Mouse (Mus musculus) stomach, embryonic 16.5 days (tissue): ENCODE results near the gene Gm45837. TPM values are rescaled to one million over a fixed set of nuclear protein-coding genes. Genes with fewer than 3 reads are reported as not detected.

Experiments
- ATAC-seq: fragments of 200-750 bp; cut with Nextera tagmentation; 2 replicates; pipeline ENCODE4 v1.8.0; 2017; ENCODE audit warnings: moderate number of reproducible peaks, moderate TSS enrichment; ENCODE audit not compliant: insufficient read depth, low FRiP score
- H3K27ac ChIP-seq: fragments of 300-500 bp; sonication (generic); 2 replicates; pipeline ENCODE4 v1.5.1; 2014; ENCODE audit warnings: low read length
- H3K27me3 ChIP-seq: fragments of 300-500 bp; sonication (generic); 2 replicates; pipeline ENCODE4 v1.6.1; 2014; ENCODE audit warnings: low read length, control low read depth, mixed read lengths; ENCODE audit not compliant: control insufficient read depth, insufficient read depth
- H3K36me3 ChIP-seq: fragments of 300-500 bp; sonication (generic); 2 replicates; pipeline ENCODE4 v1.6.1; 2014; ENCODE audit warnings: low read length; ENCODE audit not compliant: control insufficient read depth, insufficient read depth
- H3K4me1 ChIP-seq: fragments of 300-500 bp; sonication (generic); 2 replicates; pipeline ENCODE4 v1.6.1; 2014; ENCODE audit warnings: low read length, control low read depth, mixed read lengths; ENCODE audit not compliant: control insufficient read depth, insufficient read depth
- H3K4me2 ChIP-seq: fragments of 300-500 bp; sonication (generic); 2 replicates; pipeline ENCODE4 v1.6.1; 2014; ENCODE audit warnings: low read depth, low read length, mixed read lengths
- H3K4me3 ChIP-seq: fragments of 300-500 bp; sonication (generic); replicated peaks from 2 replicates; pipeline ENCODE4 v1.5.1; 2014; ENCODE audit warnings: mild to moderate bottlenecking, low read length
- H3K9ac ChIP-seq: fragments of 300-500 bp; sonication (generic); 2 replicates; pipeline ENCODE4 v1.6.1; 2014; ENCODE audit warnings: low read length
- H3K9me3 ChIP-seq: fragments of 300-500 bp; sonication (generic); replicated peaks from 2 replicates; pipeline ENCODE4 v1.6.1; 2016; ENCODE audit warnings: low read length, control low read depth; ENCODE audit not compliant: control insufficient read depth
- WGBS: fragments of 180-500 bp; shearing (Covaris S2); extraction: QIAGEN DNeasy Blood & Tissue Kit; methylation state at CpG from one replicate; pipeline ENCODE4 v1.1.7; 2014; 5-methylcytosine and 5-hydroxymethylcytosine counted together
- polyA plus RNA-seq: library from polyadenylated mRNA; unstranded; fragments of >200 nt; fragmentation: Nextera tagmentation; extraction: Ambion mirVana; gene quantifications from 2 replicates; pipeline ENCODE4 v1.2.1, GENCODE M21; 2015

The Gm45837 gene
- polyA plus RNA-seq, 1 experiment from 2014 or later, result 5.4 TPM

DNA sequence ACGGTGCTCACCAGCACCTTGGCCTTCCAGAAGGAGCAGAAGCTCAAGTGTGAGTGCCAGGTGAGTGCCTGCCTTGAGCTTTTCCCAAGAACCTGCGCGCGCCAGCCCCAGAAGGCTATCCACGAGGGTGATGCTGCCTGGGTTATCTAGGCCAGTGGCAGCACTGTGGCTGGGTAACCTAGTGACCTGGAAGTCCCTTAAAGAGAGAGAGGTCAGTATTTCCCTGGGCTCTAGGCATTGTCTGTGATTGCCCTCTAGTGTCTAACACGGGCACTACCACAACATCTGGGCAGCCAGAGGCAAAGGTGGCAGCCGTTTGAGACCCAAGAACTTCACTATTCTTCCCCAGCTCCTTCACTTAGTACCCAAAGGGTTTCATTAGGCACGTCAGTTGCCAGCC lies 92.7 kb downstream of the Gm45837 start:
- Histone ChIP-seq H3K4me2 (no peak overlapping the region), H3K9ac (no peak overlapping the region), H3K27me3 (0 out of 2 replicates have a peak, but pooled peaks cover 5% of the 10 kb centered on the region), H3K36me3 (no peaks in the 10 kb centered on the region), H3K9me3 (no peaks in the 10 kb centered on the region), H3K27ac (no peak overlapping the region), H3K4me1 (no peaks in the 10 kb centered on the region), H3K4me3 (no peak overlapping the region)
- ATAC-seq, result no peak
- WGBS, result 24% methylated on average over 8 of the region's 8 CpGs

DNA sequence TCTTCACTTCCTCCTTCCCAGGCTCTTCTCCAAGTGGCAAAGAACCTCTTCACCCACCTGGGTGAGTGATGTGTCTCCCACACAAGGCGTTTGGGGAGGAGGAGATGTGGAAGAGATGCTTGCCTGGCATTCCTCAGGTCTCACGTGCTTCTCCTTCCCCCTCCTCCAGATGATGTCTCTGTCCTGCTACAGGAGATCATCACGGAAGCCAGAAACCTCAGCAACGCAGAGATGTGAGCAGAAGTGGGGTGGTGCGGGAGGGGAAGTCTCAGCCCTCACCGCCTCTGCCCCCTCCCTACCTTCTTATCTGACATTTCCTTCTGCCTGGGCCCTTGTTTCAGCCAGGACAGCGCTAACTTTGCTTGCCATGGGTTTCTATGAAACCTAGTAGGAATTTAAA lies 93.1 kb downstream of the Gm45837 start:
- H3K9me3 ChIP-seq, result no peaks in the 10 kb centered on the region
- no peak for ATAC-seq
- H3K4me2 ChIP-seq, result no peak overlapping the region

DNA sequence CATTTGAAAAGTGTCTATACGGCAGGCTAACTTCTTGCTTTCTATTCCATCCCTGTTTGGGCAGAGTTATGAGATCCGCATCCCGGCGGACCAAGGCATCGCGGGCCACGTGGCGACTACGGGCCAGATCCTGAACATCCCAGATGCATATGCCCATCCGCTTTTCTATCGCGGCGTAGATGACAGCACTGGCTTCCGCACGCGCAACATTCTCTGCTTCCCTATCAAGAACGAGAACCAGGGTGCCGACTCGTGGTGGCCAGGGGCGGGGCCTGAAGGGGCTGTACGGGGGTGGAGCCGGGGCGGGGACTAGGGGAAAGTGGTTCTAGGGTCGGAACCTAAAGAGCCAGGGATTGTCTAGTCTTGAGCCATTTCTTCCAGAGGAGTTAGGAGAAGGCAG lies 93.8 kb downstream of the Gm45837 start:
- Histone ChIP-seq H3K9me3 (no peaks in the 10 kb centered on the region), H3K4me2 (peak overlapping the region; percentile 56), H3K27ac (no peak overlapping the region), H3K27me3 (0 out of 2 replicates have a peak, but pooled peaks cover 5% of the 10 kb centered on the region), H3K36me3 (no peaks in the 10 kb centered on the region), H3K9ac (0 out of 2 replicates have a peak overlapping the region, but pooled peaks have one; percentile 52), H3K4me3 (peak overlapping the region; percentile 38), H3K4me1 (no peaks in the 10 kb centered on the region)
- 7% methylated on average over 24 of the region's 24 CpGs for WGBS
- no peak for ATAC-seq

More for the DNA sequence above, 93.1 kb downstream of the Gm45837 start:
- Histone ChIP-seq H3K27me3 (0 out of 2 replicates have a peak, but pooled peaks cover 5% of the 10 kb centered on the region), H3K36me3 (no peaks in the 10 kb centered on the region), H3K9ac (no peak overlapping the region), H3K4me3 (no peak overlapping the region), H3K4me1 (no peaks in the 10 kb centered on the region), H3K27ac (no peak overlapping the region)
- 39% methylated on average over 7 of the region's 7 CpGs for WGBS

DNA sequence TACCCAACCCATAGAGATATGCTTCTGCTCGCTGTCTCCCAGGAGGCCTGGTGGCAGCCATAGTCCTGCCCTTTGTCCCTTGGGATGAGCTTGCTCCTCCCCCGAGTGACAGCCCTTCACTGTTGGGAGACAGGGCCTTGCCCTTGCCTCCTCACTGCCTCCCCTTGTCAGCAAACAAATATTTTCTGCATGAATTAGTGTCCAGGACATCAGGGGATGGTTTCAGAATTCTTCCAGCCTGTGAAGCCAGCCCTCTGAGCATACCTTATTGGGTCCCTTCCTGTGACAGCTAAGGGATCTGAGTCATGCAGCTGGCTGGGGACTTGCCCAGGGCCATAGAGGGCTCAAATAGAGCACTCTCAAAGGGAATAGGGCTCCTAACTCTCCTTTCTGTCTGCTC lies 98.5 kb downstream of the Gm45837 start:
- no peak overlapping the region for H3K4me3 ChIP-seq
- H3K9ac ChIP-seq, result no peak overlapping the region
- 0 out of 2 replicates have a peak, but pooled peaks cover 5% of the 10 kb centered on the region for H3K27me3 ChIP-seq
- no peak overlapping the region for H3K27ac ChIP-seq
- no peak for ATAC-seq
- WGBS, result 58% methylated on average over 2 of the region's 2 CpGs
- H3K36me3 ChIP-seq, result no peaks in the 10 kb centered on the region
- H3K4me2 ChIP-seq, result no peak overlapping the region
- H3K4me1 ChIP-seq, result no peaks in the 10 kb centered on the region
- no peaks in the 10 kb centered on the region for H3K9me3 ChIP-seq

DNA sequence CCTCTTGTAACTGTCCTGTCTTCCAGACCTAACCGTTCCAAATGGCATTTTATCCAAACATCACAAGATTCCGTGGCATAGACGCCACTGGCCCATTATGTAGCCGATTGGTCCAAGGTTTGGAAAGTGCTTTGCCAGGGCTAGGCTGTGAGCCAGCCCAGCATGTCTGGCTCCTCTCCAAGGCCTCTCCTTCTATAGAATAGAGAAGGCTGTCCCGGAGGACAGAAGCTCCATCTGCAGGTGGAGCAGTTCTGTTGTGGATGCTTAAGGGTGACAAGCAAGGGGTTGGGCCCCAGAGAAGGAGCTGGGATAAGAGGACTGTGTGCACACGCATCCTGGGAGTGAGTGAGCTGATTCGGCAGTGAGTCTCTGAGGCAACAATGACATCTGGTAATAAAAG lies 103.0 kb downstream of the Gm45837 start:
- no peaks in the 10 kb centered on the region for H3K4me1 ChIP-seq
- no peak for ATAC-seq
- WGBS, result 65% methylated on average over 7 of the region's 7 CpGs
- no peak overlapping the region for H3K4me3 ChIP-seq
- H3K36me3 ChIP-seq, result no peaks in the 10 kb centered on the region
- no peaks in the 10 kb centered on the region for H3K27me3 ChIP-seq
- H3K9me3 ChIP-seq, result no peaks in the 10 kb centered on the region
- no peak overlapping the region for H3K9ac ChIP-seq
- H3K27ac ChIP-seq, result no peak overlapping the region
- H3K4me2 ChIP-seq, result no peak overlapping the region

DNA sequence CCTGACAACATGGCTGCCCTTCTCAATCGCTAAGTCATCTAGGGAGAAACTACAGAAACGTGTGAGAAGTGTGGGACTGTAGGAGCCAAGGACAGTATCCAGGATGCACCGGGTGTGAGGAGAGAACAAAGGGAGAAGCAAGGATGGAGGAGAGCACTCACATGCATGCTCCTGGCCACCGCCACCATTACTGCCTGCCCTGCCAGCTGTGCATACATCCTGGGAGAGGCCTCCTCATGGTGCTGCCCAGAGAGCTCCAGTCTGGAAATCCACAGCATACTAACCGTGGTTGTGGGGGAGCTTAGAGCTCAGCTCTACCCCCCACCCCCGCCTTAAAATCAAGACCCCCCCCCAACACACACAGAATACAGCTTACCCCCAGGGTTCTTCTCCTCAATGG lies 104.1 kb downstream of the Gm45837 start:
- Histone ChIP-seq H3K4me1 (no peaks in the 10 kb centered on the region), H3K27me3 (no peaks in the 10 kb centered on the region), H3K36me3 (no peaks in the 10 kb centered on the region), H3K9ac (no peak overlapping the region), H3K4me2 (no peak overlapping the region), H3K9me3 (no peaks in the 10 kb centered on the region), H3K27ac (no peak overlapping the region), H3K4me3 (no peak overlapping the region)
- WGBS, result 61% methylated on average over 6 of the region's 6 CpGs
- ATAC-seq, result no peak

DNA sequence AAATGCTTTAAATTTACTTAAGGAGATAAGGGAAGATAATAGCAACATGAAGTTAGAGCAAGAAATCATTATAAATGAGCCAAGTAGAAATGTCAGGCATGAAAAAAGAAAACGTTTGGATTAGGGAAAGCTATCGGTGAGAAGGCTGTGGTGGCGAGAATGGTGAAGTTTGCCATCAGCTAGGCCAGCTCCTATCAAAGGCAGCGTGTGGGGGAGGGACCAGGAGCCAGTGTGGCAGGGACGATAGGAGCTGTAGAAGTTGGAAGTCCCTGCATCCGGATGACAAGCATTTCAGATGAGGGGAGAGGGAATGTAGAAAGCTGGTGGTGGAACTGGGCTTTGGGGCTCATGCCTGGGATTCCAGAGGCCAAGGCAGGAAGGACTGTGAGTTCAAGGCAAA lies 104.6 kb downstream of the Gm45837 start:
- WGBS, result 25% methylated on average over 6 of the region's 6 CpGs
- no peak overlapping the region for H3K27ac ChIP-seq
- H3K9ac ChIP-seq, result no peak overlapping the region
- ATAC-seq, result no peak
- H3K4me3 ChIP-seq, result no peak overlapping the region
- no peaks in the 10 kb centered on the region for H3K36me3 ChIP-seq
- no peaks in the 10 kb centered on the region for H3K27me3 ChIP-seq
- no peaks in the 10 kb centered on the region for H3K4me1 ChIP-seq
- H3K4me2 ChIP-seq, result no peak overlapping the region
- H3K9me3 ChIP-seq, result no peaks in the 10 kb centered on the region

DNA sequence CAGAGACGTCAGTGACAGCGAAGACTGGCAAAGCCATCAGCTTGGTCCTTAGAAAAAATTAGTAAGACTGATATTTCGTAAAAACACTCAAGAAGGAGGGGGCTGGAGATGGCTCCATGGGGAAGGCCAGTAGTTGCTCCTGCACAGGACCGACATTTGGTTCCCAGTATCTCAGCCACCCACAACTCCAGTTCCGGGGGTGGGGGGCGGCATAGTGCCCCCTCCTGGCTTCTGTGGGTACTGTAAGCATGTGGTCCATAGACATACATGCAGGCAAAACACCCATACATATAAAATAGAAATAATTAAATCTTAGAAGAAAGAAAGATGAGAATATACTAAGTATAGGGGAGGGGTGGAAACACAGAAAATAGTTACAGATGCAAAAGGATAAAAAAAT lies 105.8 kb downstream of the Gm45837 start:
- H3K4me1 ChIP-seq, result no peaks in the 10 kb centered on the region

DNA sequence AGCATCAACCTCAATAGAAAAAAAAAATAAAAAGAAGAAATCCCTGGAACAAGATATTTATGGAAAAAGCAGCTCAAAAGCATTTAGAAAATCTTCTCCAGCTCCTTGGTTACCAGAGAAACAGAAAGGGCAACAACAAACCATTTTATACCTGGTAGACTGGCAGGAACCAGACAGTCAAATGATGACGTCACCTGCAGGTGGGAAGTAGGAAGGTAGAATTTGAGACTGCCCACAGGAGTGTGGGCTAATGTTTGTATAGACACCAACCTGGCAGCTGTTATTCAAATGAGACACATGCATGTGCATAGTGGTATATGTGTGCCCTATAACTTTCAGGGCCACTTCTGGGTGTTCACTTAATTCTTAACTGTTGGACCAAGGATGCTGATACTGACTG lies 111.0 kb downstream of the Gm45837 start:
- no peak for ATAC-seq
- H3K9ac ChIP-seq, result no peak overlapping the region
- H3K27me3 ChIP-seq, result no peaks in the 10 kb centered on the region
- no peaks in the 10 kb centered on the region for H3K4me1 ChIP-seq
- H3K36me3 ChIP-seq, result no peaks in the 10 kb centered on the region
- no peak overlapping the region for H3K4me3 ChIP-seq
- H3K9me3 ChIP-seq, result no peaks in the 10 kb centered on the region
- H3K4me2 ChIP-seq, result no peak overlapping the region
- H3K27ac ChIP-seq, result no peak overlapping the region
- 53% methylated on average over 1 of the region's 1 CpGs for WGBS

More for the DNA sequence above, 105.8 kb downstream of the Gm45837 start:
- 59% methylated on average over 6 of the region's 6 CpGs for WGBS
- Histone ChIP-seq H3K27me3 (no peaks in the 10 kb centered on the region), H3K4me2 (no peak overlapping the region), H3K36me3 (no peaks in the 10 kb centered on the region), H3K9me3 (no peaks in the 10 kb centered on the region), H3K27ac (no peak overlapping the region), H3K4me3 (no peak overlapping the region), H3K9ac (no peak overlapping the region)
- ATAC-seq, result no peak

DNA sequence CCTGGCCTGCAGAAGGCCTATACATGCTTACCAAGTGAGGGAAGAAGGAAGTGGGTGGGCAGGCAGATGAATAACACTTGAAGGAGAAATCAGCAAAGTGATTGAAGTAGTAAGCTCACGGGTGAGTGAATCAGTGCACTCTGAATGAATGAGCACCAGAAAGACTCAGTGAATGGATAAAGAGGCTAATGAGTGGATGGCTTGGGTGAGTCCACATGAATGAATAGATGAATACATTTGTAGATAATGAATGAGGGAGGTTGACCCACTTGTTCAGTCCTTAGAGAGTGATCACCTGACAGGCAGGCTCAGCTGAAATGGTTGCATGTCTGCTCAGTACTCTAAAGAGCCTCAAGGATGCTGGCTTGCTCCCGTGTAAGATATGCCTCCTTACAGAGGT lies 112.5 kb downstream of the Gm45837 start:
- no peaks in the 10 kb centered on the region for H3K27me3 ChIP-seq
- H3K36me3 ChIP-seq, result no peaks in the 10 kb centered on the region
- no peak overlapping the region for H3K4me2 ChIP-seq
- WGBS, result 70% methylated on average over 2 of the region's 2 CpGs
- H3K4me3 ChIP-seq, result no peak overlapping the region
- H3K9me3 ChIP-seq, result no peaks in the 10 kb centered on the region
- H3K9ac ChIP-seq, result no peak overlapping the region
- no peaks in the 10 kb centered on the region for H3K4me1 ChIP-seq
- ATAC-seq, result no peak
- H3K27ac ChIP-seq, result no peak overlapping the region
